Mouse (Mus musculus) embryo, embryonic 11 days (tissue): Measurements from ENCODE around the gene Palld.

Source experiments
- DNase-seq: peaks from one replicate; pipeline ENCODE4 v3.0.0-alpha.2; 2015

The Palld gene

GRCm38 (mm10) chr8:61582547-61582946 is 319.9 kb downstream of the Palld start:
- no peak for DNase-seq

DNA sequence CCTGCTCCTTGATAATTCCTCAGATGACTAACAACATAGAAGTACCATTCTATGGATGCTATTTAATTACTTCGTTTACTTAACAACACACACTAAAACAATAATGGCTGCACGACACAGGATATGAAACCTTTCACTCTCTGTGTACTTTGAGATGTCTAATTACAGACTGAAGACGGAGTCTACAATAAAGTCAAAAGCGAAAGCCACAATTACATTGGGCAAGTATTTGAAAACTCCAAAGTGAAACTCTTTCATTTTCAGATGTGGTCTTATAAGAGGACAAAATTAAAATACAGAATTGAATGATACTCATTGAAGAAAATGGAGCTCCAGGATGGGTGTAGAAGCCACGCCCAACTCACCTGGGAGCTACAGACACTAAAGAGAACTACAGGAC is 321.2 kb downstream of the Palld start:
- no peak for DNase-seq

- DNase-seq, result no peak
Observed at GRCm38 (mm10) chr8:61579831-61580230, 322.7 kb downstream of the Palld start.

- no peak for DNase-seq
Observed at GRCm38 (mm10) chr8:61578754-61579153, 323.7 kb downstream of the Palld start.

GRCm38 (mm10) chr8:61575096-61575653 is 327.3 kb downstream of the Palld start:
- no peak for DNase-seq

- no peak for DNase-seq
Observed at GRCm38 (mm10) chr8:61574526-61574925, 328.0 kb downstream of the Palld start.

GRCm38 (mm10) chr8:61573179-61573937 is 329.1 kb downstream of the Palld start:
- DNase-seq, result no peak

GRCm38 (mm10) chr8:61572697-61573096 is 329.8 kb downstream of the Palld start:
- no peak for DNase-seq

DNA sequence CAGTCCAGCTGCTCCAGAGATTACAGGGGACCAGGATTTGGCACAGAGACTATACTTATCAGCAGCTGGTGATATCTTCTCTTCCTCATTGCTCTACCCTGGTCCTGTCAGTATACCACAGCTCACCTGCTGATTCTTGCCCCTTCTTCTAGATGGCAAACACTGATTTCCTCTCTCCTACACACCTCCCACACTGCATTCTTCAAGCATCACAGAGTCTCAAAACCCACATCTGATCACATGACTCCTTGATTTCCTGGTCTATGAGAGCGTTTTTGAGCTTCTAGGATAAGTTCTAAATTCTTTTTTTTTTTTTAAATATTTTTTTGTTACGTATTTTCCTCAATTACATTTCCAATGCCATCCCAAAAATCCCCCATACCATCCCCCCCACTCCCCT is 331.9 kb downstream of the Palld start:
- DNase-seq, result no peak

DNA sequence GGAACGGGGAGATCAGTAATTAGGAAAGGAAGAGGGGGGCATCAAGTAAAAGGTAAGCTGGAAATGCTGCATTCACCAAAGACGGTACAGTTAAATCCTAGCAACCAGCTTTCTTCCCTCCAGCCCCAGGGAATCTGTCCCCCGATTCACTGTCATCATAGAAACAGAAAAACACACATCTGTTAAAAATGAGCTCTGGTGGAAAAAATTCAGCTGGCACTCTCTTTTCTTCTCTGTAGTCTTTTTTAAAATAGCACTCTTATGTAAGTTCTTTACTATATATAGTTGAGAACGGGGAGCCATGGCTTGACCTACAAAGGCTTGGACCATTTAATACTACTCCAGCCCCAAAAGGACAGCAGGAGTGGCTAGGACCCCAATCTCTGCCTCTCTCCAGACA is 332.8 kb downstream of the Palld start:
- DNase-seq, result no peak

- DNase-seq, result no peak
Observed at GRCm38 (mm10) chr8:61569211-61569610, 333.3 kb downstream of the Palld start.

- no peak for DNase-seq
Observed at GRCm38 (mm10) chr8:61563378-61563777, 339.1 kb downstream of the Palld start.

DNA sequence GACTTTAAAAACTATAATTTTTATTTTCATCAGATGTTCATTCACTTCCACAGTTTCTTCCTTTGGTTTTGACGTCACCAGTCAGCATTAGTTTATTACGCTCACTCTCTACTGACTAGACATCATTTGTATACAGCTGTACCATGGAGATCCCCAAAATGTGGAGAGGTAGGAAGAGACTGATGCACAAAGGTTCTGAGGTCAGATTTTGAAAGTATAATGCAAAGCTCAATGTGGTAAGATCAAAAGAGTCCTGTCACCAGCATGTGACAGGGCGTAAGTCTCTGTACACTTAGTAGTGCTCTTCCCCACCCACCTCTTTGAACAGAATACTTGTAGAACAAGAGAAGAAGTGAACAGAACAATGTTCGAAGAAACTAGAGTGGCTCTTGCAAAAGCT is 339.9 kb downstream of the Palld start:
- no peak for DNase-seq

- DNase-seq, result no peak
Observed at GRCm38 (mm10) chr8:61561220-61561619, 341.3 kb downstream of the Palld start.

- no peak for DNase-seq
Observed at GRCm38 (mm10) chr8:61559979-61560378, 342.5 kb downstream of the Palld start.

DNA sequence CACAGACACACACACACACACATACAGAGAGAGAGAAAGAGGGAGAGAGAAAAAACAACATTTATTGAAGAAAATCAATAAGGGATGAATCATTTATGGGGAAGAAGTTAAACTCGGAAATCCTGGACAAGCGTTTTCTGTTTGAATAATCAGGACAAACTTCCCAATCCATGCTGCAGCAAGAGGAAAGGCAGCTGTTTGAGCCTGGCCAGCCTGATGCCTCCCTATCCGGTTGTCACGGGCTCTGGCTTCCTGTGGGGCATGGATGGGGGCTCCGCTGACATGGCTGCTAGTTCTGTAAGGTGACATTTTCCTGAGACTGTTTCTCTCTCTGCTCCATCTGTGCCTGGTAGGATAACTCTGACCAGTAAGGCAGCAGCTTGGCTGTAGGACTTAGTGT is 343.0 kb downstream of the Palld start:
- DNase-seq, result no peak

- no peak for DNase-seq
Observed at GRCm38 (mm10) chr8:61558051-61558846, 344.2 kb downstream of the Palld start.

DNA sequence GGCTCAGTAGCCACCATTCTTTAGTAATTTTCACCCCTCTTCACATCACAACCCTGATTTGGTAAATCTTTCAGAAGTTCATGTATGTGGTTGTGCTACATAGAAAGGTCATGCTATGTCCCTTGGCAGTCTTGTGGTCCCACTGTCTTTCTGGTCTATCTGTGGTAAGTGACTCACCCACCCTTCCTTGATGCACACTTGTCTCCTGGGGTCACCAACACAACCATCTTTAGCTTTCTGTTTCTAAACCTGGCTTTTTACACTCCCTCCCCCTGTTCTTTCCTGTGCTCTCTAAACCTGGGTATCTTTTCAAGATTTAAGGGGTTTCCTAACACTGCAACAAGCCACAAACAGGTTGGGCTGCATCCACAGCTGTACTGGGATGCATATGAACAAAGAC is 345.5 kb downstream of the Palld start:
- no peak for DNase-seq

DNA sequence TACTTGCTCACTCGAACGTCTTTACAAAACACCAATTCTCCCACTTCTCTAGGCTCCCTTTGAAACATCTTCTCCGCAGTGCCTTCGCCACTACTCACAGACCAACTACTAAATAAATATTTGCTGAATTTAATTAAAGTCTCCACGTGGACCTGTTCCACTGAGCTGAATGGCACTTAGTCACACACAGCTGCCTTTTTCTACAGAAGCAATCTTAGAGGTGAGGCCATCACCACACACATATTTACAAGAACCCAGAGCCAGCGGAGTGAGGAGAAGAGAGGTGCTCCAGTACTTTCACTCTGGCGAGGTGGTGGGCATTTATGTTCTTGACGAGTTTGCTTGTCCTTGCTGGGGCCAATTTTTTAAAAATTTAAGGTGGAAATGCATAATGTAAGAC is 346.3 kb downstream of the Palld start:
- DNase-seq, result no peak

DNA sequence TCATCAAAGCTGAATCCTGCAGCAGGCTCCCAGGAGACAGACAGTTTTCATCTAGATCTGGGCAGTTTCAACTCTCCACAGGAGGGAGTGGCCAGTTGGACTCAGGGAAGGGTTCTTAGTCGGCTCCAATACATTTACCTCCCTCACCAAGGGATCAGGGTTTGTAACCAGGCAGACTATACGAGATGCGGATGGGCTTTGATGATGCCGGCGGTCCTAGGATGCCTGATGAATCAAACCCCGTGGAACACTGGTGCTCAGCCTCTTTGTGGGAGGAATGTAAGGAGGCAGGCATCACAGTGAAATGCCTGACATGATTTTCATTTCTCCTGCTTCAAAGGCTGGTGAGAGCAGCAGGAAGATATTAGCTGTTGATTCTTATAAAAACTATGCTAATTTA is 347.1 kb downstream of the Palld start:
- DNase-seq, result peak; percentile 26

DNA sequence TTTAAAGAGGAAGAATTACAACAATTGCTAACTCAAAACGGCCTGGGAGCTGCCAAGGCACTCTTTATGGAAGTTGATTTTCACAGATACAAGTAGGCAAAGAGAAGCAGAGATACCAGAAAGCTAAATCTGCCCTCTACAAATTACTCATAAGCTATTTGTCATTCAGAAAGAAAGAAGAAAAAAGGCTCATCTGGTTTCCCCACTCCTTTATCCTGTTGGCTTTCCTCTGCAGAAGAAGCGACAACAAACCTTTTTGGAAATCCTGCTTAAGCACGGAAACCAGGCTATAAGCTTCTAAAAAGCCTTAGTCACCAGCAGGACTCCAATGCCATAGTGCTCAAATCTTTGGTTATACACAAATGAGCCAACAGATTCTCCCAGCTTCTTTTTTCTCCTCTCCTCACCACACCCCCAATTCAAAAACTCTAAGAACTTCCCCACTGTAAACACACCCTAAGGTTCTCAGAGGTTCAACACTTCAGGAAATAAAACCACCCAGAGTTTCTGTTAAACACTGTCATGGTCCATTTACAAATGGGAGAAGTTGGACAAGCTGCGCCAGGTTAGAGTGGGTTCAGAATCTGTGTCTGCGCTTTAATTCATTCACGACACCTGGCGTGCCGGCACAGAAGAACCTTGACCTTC is 349.6 kb downstream of the Palld start:
- DNase-seq, result no peak

GRCm38 (mm10) chr8:61552221-61552620 is 350.3 kb downstream of the Palld start:
- no peak for DNase-seq

DNA sequence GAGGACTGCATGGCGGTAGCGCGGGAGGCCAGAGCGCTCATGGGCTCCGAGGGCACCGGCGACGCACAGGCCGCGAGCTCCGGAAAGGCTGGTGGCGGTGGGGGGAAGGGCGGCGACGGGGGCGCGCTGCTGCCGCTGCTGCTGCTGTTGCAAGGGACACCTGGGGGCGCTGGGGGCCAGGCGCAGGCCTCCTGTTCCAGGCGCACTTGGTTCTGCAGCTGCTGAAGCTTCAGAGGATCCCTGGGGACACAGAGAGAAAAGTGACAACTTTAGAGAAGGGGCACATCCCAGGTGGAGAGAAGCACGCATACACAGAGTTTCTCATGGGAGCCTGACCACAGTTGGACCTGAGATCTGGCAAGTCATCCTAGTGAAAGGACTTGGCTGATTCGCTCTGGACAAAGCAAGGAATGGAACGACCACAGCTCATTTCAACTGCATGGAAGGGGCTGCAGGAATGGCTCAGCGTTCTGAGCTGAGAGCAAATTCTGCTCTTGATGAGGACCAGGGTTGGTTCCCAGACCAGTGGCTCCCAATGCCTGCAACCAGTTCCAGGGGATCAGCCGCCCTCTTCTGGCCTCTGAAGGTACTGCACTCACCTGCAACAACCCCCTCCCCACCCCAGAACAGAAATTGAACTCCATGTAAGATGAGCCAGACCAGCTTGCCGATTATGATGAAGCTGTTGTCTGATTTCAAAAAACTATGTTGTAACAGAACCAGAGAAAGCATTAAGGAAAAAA is 352.3 kb downstream of the Palld start:
- DNase-seq, result peak; percentile 25
